19 mouse cellular contexts compared by ENCODE assay signal in genomic region chr7:34775659-34776058, GRCm38 (mm10). TPM values are rescaled to one million over a fixed set of nuclear protein-coding genes. Genes with fewer than 3 reads are reported as not detected.
DNase-seq lines count a peak whose midpoint lies in the region; ATAC-seq and TF ChIP-seq lines count a peak whose summit lies in the region.
"Had no signal": no experiment of that assay in that cellular context is flagged by ENCODE, and none has a peak within 500 bp of the region (broad histone marks: within the 10 kb centered on the region; RNA-seq: fewer than 3 reads in every experiment).

No protein-coding gene starts in this region.

- WGBS in forebrain, embryonic 11.5 days = 67% methylated on average over 12 of the region's 12 CpGs
- 37% methylated on average over 12 of the region's 12 CpGs for WGBS in forebrain, embryonic 15.5 days
- 61% methylated on average over 12 of the region's 12 CpGs for WGBS in kidney, embryonic 16.5 days
- 59% methylated on average over 12 of the region's 12 CpGs for WGBS in neural tube, embryonic 14.5 days
- WGBS in stomach, postnatal 0 days = 89% methylated on average over 12 of the region's 12 CpGs

- no peak overlapping the region for H3K9ac ChIP-seq in forebrain, embryonic 11.5 days (ENCODE audit: low read length)
- H3K9ac ChIP-seq in forebrain, embryonic 15.5 days (replicated peaks) = no peak overlapping the region
- no peak overlapping the region for H3K9ac ChIP-seq in kidney, embryonic 16.5 days (replicated peaks; ENCODE audit: low read length)
- no peak overlapping the region for H3K9ac ChIP-seq in neural tube, embryonic 14.5 days (replicated peaks; ENCODE audit: low read depth, low read length)
- no peak overlapping the region for H3K9ac ChIP-seq in stomach, postnatal 0 days (ENCODE audit: low read length)
- H3K9ac ChIP-seq: heart, embryonic 13.5 days had no signal

- DNase-seq in forebrain, embryonic 11.5 days (ENCODE audit: low spot score) = peak; percentile 50
- no peak for DNase-seq in kidney, postnatal 10 days
- DNase-seq in retina, postnatal 1 day = peak; percentile 77
- DNase-seq in retina, embryonic 14.5 days (ENCODE audit: low spot score) = no peak
- DNase-seq in stomach, postnatal 0 days (ENCODE audit: low spot score) = no peak
- DNase-seq: cerebellum, adult 9-10 months; gastrocnemius, postnatal 10 days; heart, adult 18-20 months; kidney, postnatal 14 days; liver; right cerebral cortex, postnatal 14 days had no signal

- no peaks in the 10 kb centered on the region for H3K9me3 ChIP-seq in forebrain, embryonic 11.5 days (ENCODE audit: control insufficient read depth, low read length)
- no peaks in the 10 kb centered on the region for H3K9me3 ChIP-seq in forebrain, embryonic 15.5 days
- no peaks in the 10 kb centered on the region for H3K9me3 ChIP-seq in kidney, embryonic 16.5 days (ENCODE audit: low read length)
- no peaks in the 10 kb centered on the region for H3K9me3 ChIP-seq in neural tube, embryonic 14.5 days (ENCODE audit: control insufficient read depth, low read length)
- no peaks in the 10 kb centered on the region for H3K9me3 ChIP-seq in stomach, postnatal 0 days (ENCODE audit: control insufficient read depth, low read length)

- no peaks in the 10 kb centered on the region for H3K27me3 ChIP-seq in forebrain, embryonic 11.5 days (ENCODE audit: control insufficient read depth, insufficient read depth, low read length)
- no peaks in the 10 kb centered on the region for H3K27me3 ChIP-seq in forebrain, embryonic 15.5 days
- no peaks in the 10 kb centered on the region for H3K27me3 ChIP-seq in kidney, embryonic 16.5 days (ENCODE audit: insufficient read depth, low read length)
- H3K27me3 ChIP-seq in neural tube, embryonic 14.5 days (ENCODE audit: control insufficient read depth, insufficient read depth, low read length) = no peaks in the 10 kb centered on the region
- H3K27me3 ChIP-seq in stomach, postnatal 0 days (ENCODE audit: control insufficient read depth, insufficient read depth, low read length) = no peaks in the 10 kb centered on the region

- no peak for TF ChIP-seq CTCF in stomach, postnatal 0 days (IDR thresholded peaks at IDR 0.05; ENCODE audit: low read depth)

- H3K4me1 ChIP-seq in forebrain, embryonic 11.5 days (replicated peaks; ENCODE audit: control insufficient read depth, insufficient read depth, low read length) = peaks cover 12% of the 10 kb centered on the region; the same call in 1 of the 2 replicates
- peaks cover 43% of the 10 kb centered on the region for H3K4me1 ChIP-seq in forebrain, embryonic 15.5 days
- H3K4me1 ChIP-seq in kidney, embryonic 16.5 days (ENCODE audit: insufficient read depth, low read length) = peaks cover 18% of the 10 kb centered on the region; the same call in 1 of the 2 replicates
- H3K4me1 ChIP-seq in neural tube, embryonic 14.5 days (ENCODE audit: control insufficient read depth, insufficient read depth, low read length) = peaks cover 26% of the 10 kb centered on the region; the same call in 1 of the 2 replicates
- no peaks in the 10 kb centered on the region for H3K4me1 ChIP-seq in stomach, postnatal 0 days (replicated peaks; ENCODE audit: control insufficient read depth, insufficient read depth)

- ATAC-seq in forebrain, embryonic 11.5 days (replicated peaks; ENCODE audit: low FRiP score) = peak; percentile 74; the same call in 1 of the 2 replicates
- ATAC-seq in forebrain, embryonic 15.5 days (replicated peaks) = no peak
- peak; percentile 67; the same call in 1 of the 2 replicates for ATAC-seq in kidney, embryonic 16.5 days (ENCODE audit: low FRiP score, low TSS enrichment)
- ATAC-seq in neural tube, embryonic 14.5 days (ENCODE audit: low read depth) = peak; percentile 39; the same call in 1 of the 2 replicates
- no peak for ATAC-seq in stomach, postnatal 0 days (ENCODE audit: low FRiP score, low TSS enrichment)
- ATAC-seq: inflammation-experienced regulatory T-cells, adult 6 months; lung, postnatal 0 days; midbrain, embryonic 16.5 days had no signal

- no peak for TF ChIP-seq EP300 in stomach, postnatal 0 days (optimal IDR thresholded peaks at IDR 0.05)

- no peak overlapping the region for H3K4me2 ChIP-seq in forebrain, embryonic 11.5 days (ENCODE audit: low read depth, low read length, severe bottlenecking)
- H3K4me2 ChIP-seq in forebrain, embryonic 15.5 days (replicated peaks) = no peak overlapping the region
- H3K4me2 ChIP-seq in kidney, embryonic 16.5 days (replicated peaks; ENCODE audit: low read depth, low read length) = no peak overlapping the region
- H3K4me2 ChIP-seq in neural tube, embryonic 14.5 days (ENCODE audit: low read depth, low read length) = no peak overlapping the region
- H3K4me2 ChIP-seq in stomach, postnatal 0 days (replicated peaks; ENCODE audit: low read depth) = no peak overlapping the region
- H3K4me2 ChIP-seq: heart, embryonic 13.5 days had no signal

- no peak overlapping the region for H3K4me3 ChIP-seq in forebrain, embryonic 11.5 days (ENCODE audit: low read depth, low read length)
- no peak overlapping the region for H3K4me3 ChIP-seq in forebrain, embryonic 15.5 days
- H3K4me3 ChIP-seq in kidney, embryonic 16.5 days (ENCODE audit: low read length) = no peak overlapping the region
- H3K4me3 ChIP-seq in neural tube, embryonic 14.5 days (ENCODE audit: low read depth, low read length) = no peak overlapping the region
- H3K4me3 ChIP-seq in stomach, postnatal 0 days (ENCODE audit: low read depth, low read length) = no peak overlapping the region
- H3K4me3 ChIP-seq: heart, embryonic 13.5 days; layer of hippocampus, adult 2 months had no signal

- H3K36me3 ChIP-seq in forebrain, embryonic 11.5 days (ENCODE audit: control insufficient read depth, insufficient read depth, low read length) = no peaks in the 10 kb centered on the region
- H3K36me3 ChIP-seq in forebrain, embryonic 15.5 days = no peaks in the 10 kb centered on the region
- H3K36me3 ChIP-seq in kidney, embryonic 16.5 days (ENCODE audit: insufficient read depth, low read length) = no peaks in the 10 kb centered on the region
- no peaks in the 10 kb centered on the region for H3K36me3 ChIP-seq in neural tube, embryonic 14.5 days (ENCODE audit: control insufficient read depth, insufficient read depth, low read length)
- no peaks in the 10 kb centered on the region for H3K36me3 ChIP-seq in stomach, postnatal 0 days (ENCODE audit: control insufficient read depth, insufficient read depth, low read length)
- H3K36me3 ChIP-seq: heart, embryonic 13.5 days had no signal

- no peak overlapping the region for H3K27ac ChIP-seq in forebrain, embryonic 11.5 days (ENCODE audit: low read depth, low read length)
- no peak overlapping the region for H3K27ac ChIP-seq in forebrain, embryonic 15.5 days (replicated peaks)
- no peak overlapping the region for H3K27ac ChIP-seq in kidney, embryonic 16.5 days (ENCODE audit: low read length)
- no peak overlapping the region for H3K27ac ChIP-seq in neural tube, embryonic 14.5 days (ENCODE audit: low read depth, low read length)
- H3K27ac ChIP-seq in stomach, postnatal 0 days (replicated peaks) = no peak overlapping the region
- H3K27ac ChIP-seq: heart, embryonic 13.5 days; layer of hippocampus, adult 2 months had no signal

RNA-seq across cellular contexts. Expression of gene Chst8, which starts 36.9 kb away (rescaled TPM):
- polyA plus RNA-seq in forebrain, embryonic 11.5 days (2014; fragmentation: Nextera tagmentation; extraction: Ambion mirVana) = 11.4 and 12.0 TPM in 2 replicates
- 8.8 and 9.6 TPM in 2 replicates for polyA plus RNA-seq in forebrain, embryonic 15.5 days (2015; fragmentation: Nextera tagmentation; extraction: Ambion mirVana)
- 15.4 and 16.5 TPM in 2 replicates for polyA plus RNA-seq in kidney, embryonic 16.5 days (2015; fragmentation: Nextera tagmentation; extraction: Ambion mirVana)
- 9.7 and 16.9 TPM in 2 replicates for polyA plus RNA-seq in neural tube, embryonic 14.5 days (2014; fragmentation: Nextera tagmentation; extraction: Ambion mirVana)
- polyA plus RNA-seq in stomach, postnatal 0 days (2015; fragmentation: Nextera tagmentation; extraction: Ambion mirVana) = 1.3 and 1.8 TPM in 2 replicates
- polyA plus RNA-seq: inflammation-experienced regulatory T-cells, adult 6 months had no signal

Comparison
In these comparisons a context has a peak if more than half of its experiments do, and no peak if none do; other contexts are left out.
1. ATAC-seq: peak in forebrain, embryonic 11.5 days (single experiment), kidney, embryonic 16.5 days (single experiment) and neural tube, embryonic 14.5 days (single experiment); none in forebrain, embryonic 15.5 days (single experiment) and stomach, postnatal 0 days (single experiment).
2. DNase-seq: peak in forebrain, embryonic 11.5 days (single experiment) and retina, postnatal 1 day (single experiment); none in kidney, postnatal 10 days (single experiment), retina, embryonic 14.5 days (single experiment) and stomach, postnatal 0 days (single experiment).